ENCODE assay signal across 13 mouse cellular contexts in genomic region chr17:84865158-84865557, GRCm38 (mm10).
DNase-seq lines count a peak whose midpoint lies in the region; ATAC-seq and TF ChIP-seq lines count a peak whose summit lies in the region.
"Had no signal": no experiment of that assay in that cellular context is flagged by ENCODE, and none has a peak within 500 bp of the region (broad histone marks: within the 10 kb centered on the region; RNA-seq: fewer than 3 reads in every experiment).

No protein-coding gene starts in this region.

- DNase-seq in frontal cortex, postnatal 36 days (ENCODE audit: low spot score in 2 of 2) = no peak
- DNase-seq in testis, postnatal 10 days (ENCODE audit: low spot score) = peak; percentile 25
- no peak for DNase-seq in testis, postnatal 14 days (ENCODE audit: low spot score)
- DNase-seq in spleen, postnatal 36 days (ENCODE audit: low spot score in 2 of 2) = no peak
- no peak for DNase-seq in thymus, adult 2 months
- DNase-seq in kidney, adult 11 months = no peak
- DNase-seq: B cell, adult 2 months; kidney, postnatal 36 days; lung, embryonic 14.5 days had no signal

- H3K4me1 ChIP-seq in heart, embryonic 14.5 days (ENCODE audit: control insufficient read depth in 2 of 2, insufficient read depth in 2 of 2, low read length in 2 of 2) = peaks cover 3 to 13% of the 10 kb centered on the region in 2 experiments; a peak in 3 of 4 replicates
- peaks cover 9% of the 10 kb centered on the region for H3K4me1 ChIP-seq in thymus, adult 2 months (replicated peaks; ENCODE audit: control insufficient read depth, insufficient read depth, low read length)
- H3K4me1 ChIP-seq: midbrain, embryonic 15.5 days had no signal

- no peaks in the 10 kb centered on the region for H3K36me3 ChIP-seq in heart, embryonic 14.5 days (ENCODE audit: control insufficient read depth, insufficient read depth, low read length)
- no peaks in the 10 kb centered on the region for H3K36me3 ChIP-seq in thymus, adult 2 months (ENCODE audit: control insufficient read depth, insufficient read depth, low read length)
- H3K36me3 ChIP-seq: midbrain, embryonic 15.5 days had no signal

- 0 out of 2 replicates have a peak, but pooled peaks cover 4% of the 10 kb centered on the region for H3K9me3 ChIP-seq in heart, embryonic 14.5 days (ENCODE audit: control insufficient read depth, low read length)
- H3K9me3 ChIP-seq: midbrain, embryonic 15.5 days had no signal

- H3K4me2 ChIP-seq in heart, embryonic 14.5 days (ENCODE audit: low read length) = peak overlapping the region; percentile 1; the same call in 1 of the 2 replicates
- H3K4me2 ChIP-seq: hindbrain, embryonic 14.5 days; lung, embryonic 14.5 days; midbrain, embryonic 15.5 days had no signal

- WGBS in heart, embryonic 14.5 days = 28% methylated on average over 2 of the region's 2 CpGs
- WGBS in thymus, adult 2 months = 58% methylated on average over 2 of the region's 2 CpGs

- no peak for TF ChIP-seq POLR2A in thymus, adult 2 months (IDR thresholded peaks at IDR 0.05; ENCODE audit: control insufficient read depth, extremely low read depth, insufficient read depth, low read length, poor library complexity)

- TF ChIP-seq CTCF in thymus, adult 2 months (IDR thresholded peaks at IDR 0.05; ENCODE audit: borderline replicate concordance, control insufficient read depth, extremely low read depth, insufficient read depth, low read length, poor library complexity) = no peak

- H3K4me3 ChIP-seq in heart, embryonic 14.5 days (ENCODE audit: control insufficient read depth in 1 of 2, insufficient read depth in 1 of 2, low read depth in 1 of 2, low read length in 2 of 2) = no peak overlapping the region
- H3K4me3 ChIP-seq in thymus, adult 2 months (ENCODE audit: control insufficient read depth, insufficient read depth, low read length) = no peak overlapping the region
- H3K4me3 ChIP-seq: midbrain, embryonic 15.5 days had no signal

- ATAC-seq in frontal cortex, adult (ENCODE audit: low TSS enrichment) = peak; percentile 87
- ATAC-seq in heart, embryonic 14.5 days (ENCODE audit: insufficient number of reproducible peaks, insufficient read depth, low FRiP score, low read depth) = peak; percentile 78; the same call in 1 of the 2 replicates
- ATAC-seq: midbrain, embryonic 15.5 days had no signal

- H3K27me3 ChIP-seq in heart, embryonic 14.5 days (ENCODE audit: control insufficient read depth, insufficient read depth, low read length) = no peaks in the 10 kb centered on the region
- H3K27me3 ChIP-seq in thymus, adult 2 months (ENCODE audit: control insufficient read depth, insufficient read depth, low read length) = no peaks in the 10 kb centered on the region
- H3K27me3 ChIP-seq: midbrain, embryonic 15.5 days had no signal

- H3K27ac ChIP-seq in heart, embryonic 14.5 days (replicated peaks in 1 of 2; ENCODE audit: control insufficient read depth in 1 of 2, insufficient read depth in 1 of 2, low read depth in 2 of 2, low read length in 2 of 2) = peak overlapping the region; percentile 73 to 78
- H3K27ac ChIP-seq in thymus, adult 2 months (ENCODE audit: control insufficient read depth, insufficient read depth, low read length) = no peak overlapping the region
- H3K27ac ChIP-seq: hindbrain, embryonic 14.5 days; midbrain, embryonic 15.5 days had no signal

- peak overlapping the region; percentile 12; the same call in 1 of the 2 replicates for H3K9ac ChIP-seq in heart, embryonic 14.5 days (ENCODE audit: low read length)
- H3K9ac ChIP-seq: hindbrain, embryonic 14.5 days; lung, embryonic 14.5 days; midbrain, embryonic 15.5 days had no signal
